Mouse (Mus musculus): Measurements from ENCODE around the gene Slit2. TPM values are rescaled to one million over a fixed set of nuclear protein-coding genes. Genes with fewer than 3 reads are reported as not detected.

Gene Slit2
- total and polyA plus RNA-seq, 2 experiments from 2014 or later = 7.7 to 41.5 TPM

GRCm38 (mm10) chr5:48122651-48123050 lies 139.7 kb downstream of the Slit2 start:
- no peak overlapping the region for H3K9ac ChIP-seq
- WGBS = 13% methylated on average over 5 of the region's 5 CpGs
- H3K4me3 ChIP-seq (ENCODE audit: low read depth, low read length) = no peak overlapping the region
- ATAC-seq (peak; percentile 69), DNase-seq (no peak)
- no peaks in the 10 kb centered on the region for H3K9me3 ChIP-seq (ENCODE audit: low read length)
- no peaks in the 10 kb centered on the region for H3K36me3 ChIP-seq (ENCODE audit: insufficient read depth)
- H3K27ac ChIP-seq (ENCODE audit: low read depth, low read length) = no peak overlapping the region
- no peaks in the 10 kb centered on the region for H3K27me3 ChIP-seq (ENCODE audit: insufficient read depth, low read length)
- no peaks in the 10 kb centered on the region for H3K4me1 ChIP-seq (ENCODE audit: insufficient read depth)
- no peak for TF ChIP-seq CTCF (IDR thresholded peaks at IDR 0.05; ENCODE audit: low read depth)
- H3K4me2 ChIP-seq (ENCODE audit: low read depth) = no peak overlapping the region

GRCm38 (mm10) chr5:48125770-48126423 lies 143.0 kb downstream of the Slit2 start:
- no peak overlapping the region for H3K4me3 ChIP-seq (ENCODE audit: low read depth, low read length)
- DNase-seq (peak; percentile 54), ATAC-seq (no peak)
- H3K9me3 ChIP-seq (ENCODE audit: low read length) = no peaks in the 10 kb centered on the region
- 88% methylated on average over 3 of the region's 3 CpGs for WGBS
- H3K36me3 ChIP-seq (ENCODE audit: insufficient read depth) = no peaks in the 10 kb centered on the region
- no peaks in the 10 kb centered on the region for H3K27me3 ChIP-seq (ENCODE audit: insufficient read depth, low read length)
- no peak overlapping the region for H3K27ac ChIP-seq (ENCODE audit: low read depth, low read length)
- no peak overlapping the region for H3K4me2 ChIP-seq (ENCODE audit: low read depth)
- peak; percentile 61 for TF ChIP-seq CTCF (IDR thresholded peaks at IDR 0.05; ENCODE audit: low read depth)
- no peaks in the 10 kb centered on the region for H3K4me1 ChIP-seq (ENCODE audit: insufficient read depth)
- H3K9ac ChIP-seq = no peak overlapping the region

DNA sequence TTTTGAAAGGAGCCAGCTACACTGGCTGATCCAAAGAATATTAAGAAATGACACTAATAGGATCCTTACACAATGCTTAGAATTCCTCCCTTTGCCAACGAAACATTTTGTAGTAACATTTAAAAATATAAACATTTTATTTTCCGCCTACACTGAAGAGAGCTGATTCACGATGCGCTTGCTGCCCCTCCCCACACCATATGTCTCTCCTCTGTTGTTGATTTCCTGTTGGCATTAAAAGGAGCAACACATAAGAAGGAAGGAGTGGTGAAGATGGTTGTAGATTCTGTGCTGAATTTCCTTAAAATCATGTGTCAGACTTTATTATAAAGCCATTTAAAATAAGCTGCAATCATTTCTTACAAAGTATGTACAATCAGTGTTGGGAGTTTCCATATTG lies 147.0 kb downstream of the Slit2 start:
- no peaks in the 10 kb centered on the region for H3K27me3 ChIP-seq (ENCODE audit: insufficient read depth, low read length)
- H3K4me1 ChIP-seq (ENCODE audit: insufficient read depth) = no peaks in the 10 kb centered on the region
- no peak for TF ChIP-seq CTCF (IDR thresholded peaks at IDR 0.05; ENCODE audit: low read depth)
- no peak overlapping the region for H3K4me2 ChIP-seq (ENCODE audit: low read depth)
- no peaks in the 10 kb centered on the region for H3K9me3 ChIP-seq (ENCODE audit: low read length)
- ATAC-seq = peak; percentile 40; the same call in 1 of the 2 replicates
- H3K4me3 ChIP-seq (ENCODE audit: low read depth, low read length) = no peak overlapping the region
- no peak overlapping the region for H3K9ac ChIP-seq
- 68% methylated on average over 4 of the region's 4 CpGs for WGBS
- H3K27ac ChIP-seq (ENCODE audit: low read depth, low read length) = no peak overlapping the region
- no peaks in the 10 kb centered on the region for H3K36me3 ChIP-seq (ENCODE audit: insufficient read depth)
- DNase-seq = peak; percentile 25

GRCm38 (mm10) chr5:48136571-48136970 lies 153.6 kb downstream of the Slit2 start:
- peak; percentile 80 for ATAC-seq
- Histone ChIP-seq H3K9ac (no peak overlapping the region), H3K4me1 (ENCODE audit: insufficient read depth) (no peaks in the 10 kb centered on the region), H3K4me2 (ENCODE audit: low read depth) (no peak overlapping the region), H3K9me3 (ENCODE audit: low read length) (no peaks in the 10 kb centered on the region), H3K4me3 (ENCODE audit: low read depth, low read length) (no peak overlapping the region), H3K27me3 (ENCODE audit: insufficient read depth, low read length) (peaks cover 8% of the 10 kb centered on the region; the same call in 1 of the 2 replicates), H3K36me3 (ENCODE audit: insufficient read depth) (no peaks in the 10 kb centered on the region), H3K27ac (ENCODE audit: low read depth, low read length) (no peak overlapping the region)
- peak; percentile 74 for TF ChIP-seq CTCF (IDR thresholded peaks at IDR 0.05; ENCODE audit: low read depth)
- WGBS = 13% methylated on average over 3 of the region's 3 CpGs
- peak; percentile 81 for DNase-seq

- 11% methylated on average over 8 of the region's 8 CpGs for WGBS
- TF ChIP-seq CTCF (IDR thresholded peaks at IDR 0.05; ENCODE audit: low read depth) = peak; percentile 51
- ATAC-seq (peak; percentile 55), DNase-seq (peak; percentile 33)
- Histone ChIP-seq H3K27ac (ENCODE audit: low read depth, low read length) (no peak overlapping the region), H3K9ac (no peak overlapping the region), H3K9me3 (ENCODE audit: low read length) (no peaks in the 10 kb centered on the region), H3K4me3 (ENCODE audit: low read depth, low read length) (no peak overlapping the region), H3K4me2 (ENCODE audit: low read depth) (no peak overlapping the region), H3K27me3 (ENCODE audit: insufficient read depth, low read length) (peaks cover 8% of the 10 kb centered on the region; the same call in 1 of the 2 replicates), H3K36me3 (ENCODE audit: insufficient read depth) (no peaks in the 10 kb centered on the region), H3K4me1 (ENCODE audit: insufficient read depth) (no peaks in the 10 kb centered on the region)
These were observed 156.0 kb downstream of the Slit2 start for GRCm38 (mm10) chr5:48138849-48139487.

DNA sequence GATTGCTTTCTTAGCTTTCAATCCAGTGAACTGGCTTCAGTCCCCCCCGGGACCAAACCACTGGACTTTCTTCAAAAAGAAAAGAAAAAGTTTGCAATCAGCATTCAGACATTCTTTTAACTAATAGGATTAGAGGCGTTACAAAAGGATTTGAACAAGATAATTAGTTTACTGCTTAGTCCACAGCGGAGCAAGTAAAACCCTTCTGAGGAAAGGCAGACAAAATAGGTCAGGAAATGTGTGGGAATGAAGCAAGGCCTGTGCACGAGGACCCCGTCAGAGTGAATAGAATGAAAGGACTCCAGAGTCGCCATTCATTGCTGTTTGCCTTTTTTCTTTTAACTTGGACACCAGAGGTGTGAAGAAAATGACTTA lies 156.5 kb downstream of the Slit2 start:
- ATAC-seq = no peak
- Histone ChIP-seq H3K4me1 (ENCODE audit: insufficient read depth) (no peaks in the 10 kb centered on the region), H3K9me3 (ENCODE audit: low read length) (no peaks in the 10 kb centered on the region), H3K9ac (no peak overlapping the region), H3K4me3 (ENCODE audit: low read depth, low read length) (no peak overlapping the region), H3K27me3 (ENCODE audit: insufficient read depth, low read length) (peaks cover 8% of the 10 kb centered on the region; the same call in 1 of the 2 replicates), H3K27ac (ENCODE audit: low read depth, low read length) (no peak overlapping the region), H3K4me2 (ENCODE audit: low read depth) (no peak overlapping the region), H3K36me3 (ENCODE audit: insufficient read depth) (no peaks in the 10 kb centered on the region)
- WGBS = 10% methylated on average over 6 of the region's 6 CpGs
- no peak for DNase-seq
- TF ChIP-seq CTCF (IDR thresholded peaks at IDR 0.05; ENCODE audit: low read depth) = no peak

- Histone ChIP-seq H3K9ac (no peak overlapping the region), H3K4me1 (ENCODE audit: insufficient read depth) (no peaks in the 10 kb centered on the region), H3K4me3 (ENCODE audit: low read depth, low read length) (no peak overlapping the region), H3K27me3 (ENCODE audit: insufficient read depth, low read length) (no peaks in the 10 kb centered on the region), H3K36me3 (ENCODE audit: insufficient read depth) (no peaks in the 10 kb centered on the region), H3K27ac (ENCODE audit: low read depth, low read length) (no peak overlapping the region), H3K4me2 (ENCODE audit: low read depth) (no peak overlapping the region), H3K9me3 (ENCODE audit: low read length) (no peaks in the 10 kb centered on the region)
- TF ChIP-seq CTCF (IDR thresholded peaks at IDR 0.05; ENCODE audit: low read depth) = no peak
- WGBS = 93% methylated on average over 2 of the region's 2 CpGs
- DNase-seq = no peak
- no peak for ATAC-seq
These were observed 163.1 kb downstream of the Slit2 start for GRCm38 (mm10) chr5:48146082-48146481.
